Mouse (Mus musculus) embryonic facial prominence, embryonic 15.5 days (tissue): ENCODE results near the gene Calml4. TPM values are rescaled to one million over a fixed set of nuclear protein-coding genes. Genes with fewer than 3 reads are reported as not detected.
A peak's percentile ranks its signal among the peaks of the same experiment; 100 is the strongest.
"Not testable (repeated sequence)": the region's sequence is repeated elsewhere in the genome, so short reads cannot be mapped to it uniquely, and the experiment has no call there.

Experiments
- ATAC-seq: fragments of 200-750 bp; cut with Nextera tagmentation; 2 replicates; pipeline ENCODE4 v1.8.0; 2017; ENCODE audit warnings: low read depth, moderate TSS enrichment; ENCODE audit not compliant: insufficient number of reproducible peaks, low FRiP score, low TSS enrichment
- H3K27ac ChIP-seq: fragments of 300-500 bp; sonication (generic); replicated peaks from 2 replicates; pipeline ENCODE4 v1.5.1; 2015; ENCODE audit warnings: mild to moderate bottlenecking, inconsistent platforms
- H3K27me3 ChIP-seq: fragments of 300-500 bp; sonication (generic); 2 replicates; pipeline ENCODE4 v1.6.1; 2015; ENCODE audit warnings: inconsistent platforms
- H3K36me3 ChIP-seq: fragments of 300-500 bp; sonication (generic); 2 replicates; pipeline ENCODE4 v1.6.1; 2015; ENCODE audit warnings: mild to moderate bottlenecking, inconsistent platforms
- H3K4me1 ChIP-seq: fragments of 300-500 bp; sonication (generic); 2 replicates; pipeline ENCODE4 v1.6.1; 2015; ENCODE audit warnings: inconsistent platforms
- H3K4me2 ChIP-seq: fragments of 300-500 bp; sonication (generic); replicated peaks from 2 replicates; pipeline ENCODE4 v1.6.1; 2015; ENCODE audit warnings: mild to moderate bottlenecking, inconsistent platforms
- H3K4me3 ChIP-seq: fragments of 300-500 bp; sonication (generic); replicated peaks from 2 replicates; pipeline ENCODE4 v1.5.1; 2015; ENCODE audit warnings: mild to moderate bottlenecking, inconsistent platforms
- H3K9ac ChIP-seq: fragments of 300-500 bp; sonication (generic); 2 replicates; pipeline ENCODE4 v1.6.1; 2015; ENCODE audit warnings: inconsistent platforms
- H3K9me3 ChIP-seq: fragments of 300-500 bp; sonication (generic); replicated peaks from 2 replicates; pipeline ENCODE4 v1.6.1; 2016; ENCODE audit warnings: inconsistent platforms
- WGBS: fragments of 180-500 bp; shearing (Covaris S2); methylation state at CpG from one replicate; pipeline ENCODE4 v1.1.7; 2015; 5-methylcytosine and 5-hydroxymethylcytosine counted together
- polyA plus RNA-seq: library from polyadenylated mRNA; unstranded; fragments of >200 nt; fragmentation: Nextera tagmentation; extraction: Ambion mirVana; gene quantifications from 2 replicates; pipeline ENCODE4 v1.2.1, GENCODE M21; 2015

Calml4 gene
- polyA plus RNA-seq, 1 experiment from 2014 or later: 16.6 TPM

GRCm38 (mm10) chr9:62858266-62859019, 563 bp downstream of the Calml4 start:
- WGBS: 36% methylated on average over 8 of the region's 8 CpGs

GRCm38 (mm10) chr9:62860102-62860501, 2.2 kb downstream of the Calml4 start:
- H3K4me3 ChIP-seq, H3K4me2 ChIP-seq, H3K9ac ChIP-seq, H3K27ac ChIP-seq, H3K27me3 ChIP-seq, H3K36me3 ChIP-seq, H3K9me3 ChIP-seq, ATAC-seq: not testable (repeated sequence)
- peaks cover 26% of the 10 kb centered on the region for H3K4me1 ChIP-seq
- 42% methylated on average over 5 of the region's 7 CpGs for WGBS

More at GRCm38 (mm10) chr9:62858266-62859019, 563 bp downstream of the Calml4 start:
- Histone ChIP-seq H3K4me2 (peak overlapping the region; percentile 32), H3K36me3 (no peaks in the 10 kb centered on the region), H3K27me3 (no peaks in the 10 kb centered on the region), H3K9ac (no peak overlapping the region), H3K4me1 (peaks cover 34% of the 10 kb centered on the region), H3K9me3 (no peaks in the 10 kb centered on the region), H3K4me3 (peak overlapping the region; percentile 13), H3K27ac (peak overlapping the region; percentile 75)
- ATAC-seq: no peak

GRCm38 (mm10) chr9:62860866-62861265, 3.0 kb downstream of the Calml4 start:
- no peak for ATAC-seq
- Histone ChIP-seq H3K27ac (no peak overlapping the region), H3K4me3 (no peak overlapping the region), H3K27me3 (no peaks in the 10 kb centered on the region), H3K9me3 (no peaks in the 10 kb centered on the region), H3K4me1 (peaks cover 26% of the 10 kb centered on the region), H3K9ac (no peak overlapping the region), H3K36me3 (no peaks in the 10 kb centered on the region), H3K4me2 (no peak overlapping the region)
- WGBS: 48% methylated on average over 4 of the region's 4 CpGs

GRCm38 (mm10) chr9:62869236-62869635, 11.4 kb downstream of the Calml4 start:
- not testable (repeated sequence) for ATAC-seq, H3K36me3 ChIP-seq, H3K9me3 ChIP-seq, H3K4me3 ChIP-seq, H3K27me3 ChIP-seq, H3K27ac ChIP-seq, H3K9ac ChIP-seq, H3K4me1 ChIP-seq, H3K4me2 ChIP-seq
- 96% methylated on average over 4 of the region's 4 CpGs for WGBS

GRCm38 (mm10) chr9:62870728-62871127, 12.8 kb downstream of the Calml4 start:
- Histone ChIP-seq H3K9ac (no peak overlapping the region), H3K36me3 (no peaks in the 10 kb centered on the region), H3K27ac (no peak overlapping the region), H3K9me3 (no peaks in the 10 kb centered on the region), H3K4me2 (no peak overlapping the region), H3K27me3 (no peaks in the 10 kb centered on the region), H3K4me3 (no peak overlapping the region), H3K4me1 (no peaks in the 10 kb centered on the region)
- no peak for ATAC-seq

GRCm38 (mm10) chr9:62876966-62877616, 19.2 kb downstream of the Calml4 start:
- no peaks in the 10 kb centered on the region for H3K27me3 ChIP-seq
- H3K4me1 ChIP-seq: no peaks in the 10 kb centered on the region
- no peak overlapping the region for H3K4me3 ChIP-seq
- H3K9ac ChIP-seq: no peak overlapping the region
- H3K36me3 ChIP-seq: peaks cover 14% of the 10 kb centered on the region
- H3K27ac ChIP-seq: no peak overlapping the region
- ATAC-seq: no peak
- 77% methylated on average over 7 of the region's 7 CpGs for WGBS
- H3K9me3 ChIP-seq: no peaks in the 10 kb centered on the region
- H3K4me2 ChIP-seq: no peak overlapping the region

GRCm38 (mm10) chr9:62877825-62878224, 19.9 kb downstream of the Calml4 start:
- Histone ChIP-seq H3K9ac (no peak overlapping the region), H3K4me1 (no peaks in the 10 kb centered on the region), H3K9me3 (no peaks in the 10 kb centered on the region), H3K36me3 (peaks cover 20% of the 10 kb centered on the region), H3K27ac (no peak overlapping the region), H3K4me3 (no peak overlapping the region), H3K4me2 (no peak overlapping the region), H3K27me3 (no peaks in the 10 kb centered on the region)
- WGBS: 74% methylated on average over 2 of the region's 2 CpGs
- ATAC-seq: no peak

GRCm38 (mm10) chr9:62881871-62882270, 24.0 kb downstream of the Calml4 start:
- Histone ChIP-seq H3K9ac (no peak overlapping the region), H3K4me2 (no peak overlapping the region), H3K36me3 (peaks cover 49% of the 10 kb centered on the region), H3K4me3 (no peak overlapping the region), H3K9me3 (no peaks in the 10 kb centered on the region), H3K4me1 (no peaks in the 10 kb centered on the region), H3K27ac (no peak overlapping the region), H3K27me3 (no peaks in the 10 kb centered on the region)
- 73% methylated on average over 12 of the region's 12 CpGs for WGBS
- no peak for ATAC-seq

- Histone ChIP-seq H3K27me3 (no peaks in the 10 kb centered on the region), H3K27ac (no peak overlapping the region), H3K4me2 (no peak overlapping the region), H3K9ac (no peak overlapping the region), H3K9me3 (no peaks in the 10 kb centered on the region), H3K4me3 (no peak overlapping the region), H3K4me1 (no peaks in the 10 kb centered on the region), H3K36me3 (peaks cover 34% of the 10 kb centered on the region)
- 85% methylated on average over 1 of the region's 1 CpGs for WGBS
- no peak for ATAC-seq
Observed at GRCm38 (mm10) chr9:62894486-62894885, 36.6 kb downstream of the Calml4 start.

- Histone ChIP-seq H3K27me3 (no peaks in the 10 kb centered on the region), H3K36me3 (peaks cover 28% of the 10 kb centered on the region), H3K9ac (no peak overlapping the region), H3K4me1 (no peaks in the 10 kb centered on the region), H3K9me3 (no peaks in the 10 kb centered on the region), H3K4me2 (no peak overlapping the region), H3K27ac (no peak overlapping the region), H3K4me3 (no peak overlapping the region)
- WGBS: 83% methylated on average over 2 of the region's 2 CpGs
- ATAC-seq: no peak
Observed at GRCm38 (mm10) chr9:62901736-62902135, 43.9 kb downstream of the Calml4 start.

- WGBS: 92% methylated on average over 2 of the region's 2 CpGs
- no peak for ATAC-seq
- Histone ChIP-seq H3K4me1 (no peaks in the 10 kb centered on the region), H3K9me3 (no peaks in the 10 kb centered on the region), H3K36me3 (peaks cover 31% of the 10 kb centered on the region), H3K9ac (no peak overlapping the region), H3K4me2 (no peak overlapping the region), H3K27me3 (no peaks in the 10 kb centered on the region), H3K4me3 (no peak overlapping the region), H3K27ac (no peak overlapping the region)
Observed at GRCm38 (mm10) chr9:62903841-62904240, 46.0 kb downstream of the Calml4 start.

- H3K4me1 ChIP-seq: no peaks in the 10 kb centered on the region
- WGBS: 94% methylated on average over 8 of the region's 8 CpGs
Observed at GRCm38 (mm10) chr9:62905039-62905438, 47.2 kb downstream of the Calml4 start.

More at GRCm38 (mm10) chr9:62905039-62905438, 47.2 kb downstream of the Calml4 start:
- Histone ChIP-seq H3K27me3 (no peaks in the 10 kb centered on the region), H3K4me3 (no peak overlapping the region), H3K9me3 (no peaks in the 10 kb centered on the region), H3K4me2 (no peak overlapping the region), H3K9ac (no peak overlapping the region), H3K27ac (no peak overlapping the region), H3K36me3 (peaks cover 35% of the 10 kb centered on the region)
- ATAC-seq: no peak
